Mouse (Mus musculus): ENCODE results near the gene 1700069L16Rik. TPM values are rescaled to one million over a fixed set of nuclear protein-coding genes. Genes with fewer than 3 reads are reported as not detected.

1700069L16Rik gene
- polyA plus RNA-seq, 1 experiment from 2014 or later = not detected

GRCm38 (mm10) chr5:113678743-113679452, 45.7 kb downstream of the 1700069L16Rik start:
- H3K4me3 ChIP-seq (replicated peaks; ENCODE audit: low read depth, low read length) = no peak overlapping the region
- DNase-seq (ENCODE audit: low spot score) (no peak), ATAC-seq (replicated peaks; ENCODE audit: low FRiP score, low read depth) (no peak)
- no peaks in the 10 kb centered on the region for H3K4me1 ChIP-seq (replicated peaks; ENCODE audit: insufficient read depth, low read length)
- no peaks in the 10 kb centered on the region for H3K9me3 ChIP-seq (replicated peaks; ENCODE audit: low read length)
- H3K36me3 ChIP-seq (ENCODE audit: insufficient read depth, low read length) = no peaks in the 10 kb centered on the region
- 80% methylated on average over 10 of the region's 10 CpGs for WGBS
- no peaks in the 10 kb centered on the region for H3K27me3 ChIP-seq (ENCODE audit: insufficient read depth, low read length)
- H3K4me2 ChIP-seq (ENCODE audit: low read length) = no peak overlapping the region
- TF ChIP-seq CTCF (IDR thresholded peaks at IDR 0.05; ENCODE audit: low read depth) = no peak
- no peak overlapping the region for H3K9ac ChIP-seq (ENCODE audit: low read depth, low read length)
- H3K27ac ChIP-seq = no peak overlapping the region

- TF ChIP-seq CTCF (IDR thresholded peaks at IDR 0.05; ENCODE audit: low read depth) = no peak
- WGBS = 87% methylated on average over 5 of the region's 7 CpGs
Observed at GRCm38 (mm10) chr5:113677541-113677940, 47.0 kb downstream of the 1700069L16Rik start.

GRCm38 (mm10) chr5:113674851-113675250, 49.7 kb downstream of the 1700069L16Rik start:
- Histone ChIP-seq H3K9me3 (replicated peaks; ENCODE audit: low read length) (no peaks in the 10 kb centered on the region), H3K27ac (no peak overlapping the region), H3K9ac (ENCODE audit: low read depth, low read length) (no peak overlapping the region), H3K4me2 (ENCODE audit: low read length) (no peak overlapping the region), H3K36me3 (ENCODE audit: insufficient read depth, low read length) (no peaks in the 10 kb centered on the region), H3K4me1 (replicated peaks; ENCODE audit: insufficient read depth, low read length) (no peaks in the 10 kb centered on the region), H3K4me3 (replicated peaks; ENCODE audit: low read depth, low read length) (no peak overlapping the region), H3K27me3 (ENCODE audit: insufficient read depth, low read length) (no peaks in the 10 kb centered on the region)
- TF ChIP-seq CTCF (IDR thresholded peaks at IDR 0.05; ENCODE audit: low read depth) = no peak
- 60% methylated on average over 7 of the region's 7 CpGs for WGBS
- ATAC-seq (replicated peaks; ENCODE audit: low FRiP score, low read depth) (no peak), DNase-seq (ENCODE audit: low spot score) (peak; percentile 12)

More at GRCm38 (mm10) chr5:113677541-113677940, 47.0 kb downstream of the 1700069L16Rik start:
- ATAC-seq (replicated peaks; ENCODE audit: low FRiP score, low read depth) (no peak), DNase-seq (ENCODE audit: low spot score) (no peak)
- H3K27ac ChIP-seq = no peak overlapping the region
- H3K9me3 ChIP-seq (replicated peaks; ENCODE audit: low read length) = no peaks in the 10 kb centered on the region
- H3K36me3 ChIP-seq (ENCODE audit: insufficient read depth, low read length) = no peaks in the 10 kb centered on the region
- no peaks in the 10 kb centered on the region for H3K4me1 ChIP-seq (replicated peaks; ENCODE audit: insufficient read depth, low read length)
- H3K9ac ChIP-seq (ENCODE audit: low read depth, low read length) = no peak overlapping the region
- no peaks in the 10 kb centered on the region for H3K27me3 ChIP-seq (ENCODE audit: insufficient read depth, low read length)
- no peak overlapping the region for H3K4me3 ChIP-seq (replicated peaks; ENCODE audit: low read depth, low read length)
- H3K4me2 ChIP-seq (ENCODE audit: low read length) = no peak overlapping the region

DNA sequence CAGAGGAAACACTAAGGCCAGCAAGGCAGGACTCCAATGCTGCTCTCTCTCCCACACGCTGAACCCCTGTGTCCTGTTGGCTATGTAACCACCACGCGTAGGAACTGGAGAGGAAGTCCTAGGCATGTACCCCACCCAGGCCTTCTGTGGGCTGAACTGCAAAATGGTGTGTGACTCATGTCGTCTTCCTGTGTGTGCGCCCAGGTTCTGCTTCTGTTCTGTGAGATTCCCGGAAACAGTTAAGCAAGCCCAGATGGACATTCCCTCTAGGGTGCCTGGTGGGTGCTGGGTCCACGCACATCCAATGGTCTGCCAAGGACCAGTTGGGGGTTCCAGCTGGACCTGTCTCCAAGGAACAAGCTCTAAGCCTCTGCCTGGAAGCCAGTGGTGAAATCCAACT, 52.1 kb downstream of the 1700069L16Rik start:
- ATAC-seq (replicated peaks; ENCODE audit: low FRiP score, low read depth) = no peak

DNA sequence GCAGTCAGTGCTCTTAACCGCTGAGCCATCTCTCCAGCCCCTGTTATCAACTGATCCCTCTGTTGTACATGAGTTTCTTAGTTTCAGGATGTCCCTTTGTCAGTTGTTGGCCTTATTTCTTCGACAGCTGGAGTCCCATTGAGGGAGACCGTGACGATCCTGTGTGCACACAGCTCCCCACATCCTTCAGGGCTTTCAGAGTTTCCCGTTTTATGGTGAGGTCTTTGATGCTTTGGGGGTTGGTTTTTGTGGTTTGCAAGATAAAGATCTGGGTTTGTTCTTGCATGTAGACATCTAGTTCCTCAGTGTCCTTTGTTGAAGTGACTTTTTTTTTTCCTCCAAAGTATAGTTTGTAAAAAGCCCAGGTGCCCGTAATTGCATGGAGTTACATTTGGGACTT, 54.0 kb downstream of the 1700069L16Rik start:
- TF ChIP-seq CTCF (IDR thresholded peaks at IDR 0.05; ENCODE audit: low read depth) = no peak
- Histone ChIP-seq H3K27me3 (ENCODE audit: insufficient read depth, low read length) (no peaks in the 10 kb centered on the region), H3K4me2 (ENCODE audit: low read length) (no peak overlapping the region), H3K9ac (ENCODE audit: low read depth, low read length) (no peak overlapping the region), H3K4me1 (replicated peaks; ENCODE audit: insufficient read depth, low read length) (no peaks in the 10 kb centered on the region), H3K4me3 (replicated peaks; ENCODE audit: low read depth, low read length) (no peak overlapping the region), H3K27ac (no peak overlapping the region), H3K36me3 (ENCODE audit: insufficient read depth, low read length) (no peaks in the 10 kb centered on the region), H3K9me3 (replicated peaks; ENCODE audit: low read length) (no peaks in the 10 kb centered on the region)
- WGBS = 73% methylated on average over 6 of the region's 6 CpGs
- ATAC-seq (replicated peaks; ENCODE audit: low FRiP score, low read depth) (no peak), DNase-seq (ENCODE audit: low spot score) (no peak)

More for the DNA sequence above, 52.1 kb downstream of the 1700069L16Rik start:
- H3K9ac ChIP-seq (ENCODE audit: low read depth, low read length) = no peak overlapping the region
- H3K4me1 ChIP-seq (replicated peaks; ENCODE audit: insufficient read depth, low read length) = no peaks in the 10 kb centered on the region
- H3K4me2 ChIP-seq (ENCODE audit: low read length) = no peak overlapping the region
- whole genome bisulfite sequencing = 71% methylated on average over 7 of the region's 7 CpGs
- H3K36me3 ChIP-seq (ENCODE audit: insufficient read depth, low read length) = no peaks in the 10 kb centered on the region
- TF ChIP-seq CTCF (IDR thresholded peaks at IDR 0.05; ENCODE audit: low read depth) = no peak
- no peaks in the 10 kb centered on the region for H3K9me3 ChIP-seq (replicated peaks; ENCODE audit: low read length)
- peak; percentile 25 for DNase-seq (ENCODE audit: low spot score)
- no peak overlapping the region for H3K4me3 ChIP-seq (replicated peaks; ENCODE audit: low read depth, low read length)
- H3K27ac ChIP-seq = no peak overlapping the region
- H3K27me3 ChIP-seq (ENCODE audit: insufficient read depth, low read length) = no peaks in the 10 kb centered on the region

DNA sequence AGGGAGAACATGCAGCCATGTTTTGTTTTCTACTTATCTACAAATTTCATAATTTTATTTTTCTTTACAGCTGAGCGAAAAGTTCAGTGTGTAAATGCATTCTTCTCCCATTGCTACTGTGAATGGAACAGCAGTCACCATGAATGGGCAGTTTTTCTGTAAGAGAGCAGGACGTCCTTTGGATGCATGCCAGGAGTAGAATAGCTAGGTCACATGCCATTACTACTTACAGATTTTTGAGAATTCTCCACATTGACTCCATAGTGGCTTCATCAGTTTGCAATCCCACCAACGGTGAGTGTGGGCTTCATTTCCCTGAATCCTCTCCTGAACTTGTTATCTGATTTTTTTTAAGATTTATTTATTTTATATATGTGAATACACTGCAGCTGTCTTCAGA, 54.5 kb downstream of the 1700069L16Rik start:
- H3K36me3 ChIP-seq (ENCODE audit: insufficient read depth, low read length) = no peaks in the 10 kb centered on the region
- WGBS = 63% methylated on average over 3 of the region's 3 CpGs
- H3K4me2 ChIP-seq (ENCODE audit: low read length) = no peak overlapping the region
- no peak overlapping the region for H3K27ac ChIP-seq
- no peak overlapping the region for H3K9ac ChIP-seq (ENCODE audit: low read depth, low read length)
- ATAC-seq (replicated peaks; ENCODE audit: low FRiP score, low read depth) (no peak), DNase-seq (ENCODE audit: low spot score) (no peak)
- H3K27me3 ChIP-seq (ENCODE audit: insufficient read depth, low read length) = no peaks in the 10 kb centered on the region
- no peaks in the 10 kb centered on the region for H3K4me1 ChIP-seq (replicated peaks; ENCODE audit: insufficient read depth, low read length)
- no peaks in the 10 kb centered on the region for H3K9me3 ChIP-seq (replicated peaks; ENCODE audit: low read length)
- no peak overlapping the region for H3K4me3 ChIP-seq (replicated peaks; ENCODE audit: low read depth, low read length)
- TF ChIP-seq CTCF (IDR thresholded peaks at IDR 0.05; ENCODE audit: low read depth) = no peak

Data from kidney, postnatal 0 days (tissue).